Mouse (Mus musculus): ENCODE results near the gene Lrig2. TPM values are rescaled to one million over a fixed set of nuclear protein-coding genes. Genes with fewer than 3 reads are reported as not detected.

Lrig2 gene
- polyA plus RNA-seq (2015; fragmentation: Nextera tagmentation; extraction: Ambion mirVana), result 17.2 and 19.5 TPM in 2 replicates

GRCm38 (mm10) chr3:104511538-104512423 is at the start of gene Lrig2:
Lrig2 (minus strand) TSS chr3:104511918.
- peak within 1 kb of the TSS; percentile 95 for H3K4me3 ChIP-seq (replicated peaks)
- H3K9ac ChIP-seq, result peak within 1 kb of the TSS; percentile 87
- H3K27me3 ChIP-seq, result no peaks in the 10 kb centered on the region
- H3K36me3 ChIP-seq, result no peaks in the 10 kb centered on the region
- peaks cover 6% of the 10 kb centered on the region; the same call in 1 of the 2 replicates for H3K4me1 ChIP-seq
- H3K4me2 ChIP-seq (replicated peaks), result peak within 1 kb of the TSS; percentile 61
- peak; percentile 99 for ATAC-seq (ENCODE audit: insufficient number of reproducible peaks, low FRiP score, low TSS enrichment, low read depth)
- no peaks in the 10 kb centered on the region for H3K9me3 ChIP-seq (replicated peaks)
- H3K27ac ChIP-seq (replicated peaks), result peak within 1 kb of the TSS; percentile 97
- under 1% methylated on average over 71 of the region's 71 CpGs for WGBS

GRCm38 (mm10) chr3:104556624-104557023 is 44.9 kb upstream of the Lrig2 start:
- no peaks in the 10 kb centered on the region for H3K9me3 ChIP-seq (replicated peaks)
- no peaks in the 10 kb centered on the region for H3K36me3 ChIP-seq
- no peak overlapping the region for H3K9ac ChIP-seq
- no peaks in the 10 kb centered on the region for H3K4me1 ChIP-seq
- H3K27ac ChIP-seq (replicated peaks), result no peak overlapping the region
- H3K27me3 ChIP-seq, result no peaks in the 10 kb centered on the region
- ATAC-seq (ENCODE audit: insufficient number of reproducible peaks, low FRiP score, low TSS enrichment, low read depth), result no peak
- no peak overlapping the region for H3K4me3 ChIP-seq (replicated peaks)
- no peak overlapping the region for H3K4me2 ChIP-seq (replicated peaks)
- WGBS, result 59% methylated on average over 1 of the region's 1 CpGs

- Histone ChIP-seq H3K9me3 (replicated peaks) (no peaks in the 10 kb centered on the region), H3K4me3 (replicated peaks) (no peak overlapping the region), H3K27me3 (no peaks in the 10 kb centered on the region), H3K36me3 (no peaks in the 10 kb centered on the region), H3K4me1 (no peaks in the 10 kb centered on the region), H3K4me2 (replicated peaks) (no peak overlapping the region), H3K9ac (no peak overlapping the region), H3K27ac (replicated peaks) (no peak overlapping the region)
- ATAC-seq (ENCODE audit: insufficient number of reproducible peaks, low FRiP score, low TSS enrichment, low read depth), result no peak
- WGBS, result 61% methylated on average over 3 of the region's 3 CpGs
Measured at GRCm38 (mm10) chr3:104550594-104550993, 38.9 kb upstream of the Lrig2 start.

DNA sequence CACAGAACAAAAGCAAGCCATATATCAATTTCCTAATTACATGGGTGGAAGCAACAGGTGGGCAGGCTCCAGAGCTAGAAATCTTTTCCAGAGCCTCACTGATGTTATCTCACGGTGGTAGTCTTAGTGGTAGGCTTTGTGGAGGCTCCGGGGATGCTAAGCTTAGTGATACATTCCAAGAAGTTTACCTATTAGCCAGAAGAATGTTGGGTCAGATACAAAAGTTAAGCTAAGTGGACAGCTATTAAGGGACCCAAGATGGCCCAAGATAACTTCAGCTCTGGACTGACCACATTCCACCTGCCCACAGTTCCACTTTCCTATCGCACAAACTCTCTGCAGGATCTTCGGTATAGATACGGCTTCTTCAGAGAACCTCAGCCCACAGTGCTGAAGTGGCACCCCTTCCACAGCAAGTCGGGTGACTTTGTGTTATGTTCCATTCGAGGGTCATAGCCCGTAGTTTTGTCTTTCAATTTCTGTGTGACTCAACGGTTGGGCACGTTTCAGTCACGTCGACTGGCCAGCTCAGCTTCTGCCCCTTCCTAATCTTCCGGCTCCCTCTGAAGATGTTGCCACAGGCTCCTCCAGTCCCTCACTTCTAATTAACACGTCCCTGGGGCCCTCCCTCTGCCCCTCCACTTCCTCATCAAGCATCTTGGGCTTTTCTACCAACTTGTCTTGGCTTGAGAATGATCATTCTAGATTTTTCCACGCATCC is 36.8 kb upstream of the Lrig2 start:
- Histone ChIP-seq H3K9ac (no peak overlapping the region), H3K36me3 (no peaks in the 10 kb centered on the region), H3K9me3 (replicated peaks) (no peaks in the 10 kb centered on the region), H3K27ac (replicated peaks) (no peak overlapping the region), H3K4me3 (replicated peaks) (no peak overlapping the region), H3K27me3 (no peaks in the 10 kb centered on the region), H3K4me2 (replicated peaks) (no peak overlapping the region), H3K4me1 (no peaks in the 10 kb centered on the region)
- no peak for ATAC-seq (ENCODE audit: insufficient number of reproducible peaks, low FRiP score, low TSS enrichment, low read depth)
- WGBS, result 61% methylated on average over 15 of the region's 15 CpGs

- Histone ChIP-seq H3K4me2 (replicated peaks) (no peak overlapping the region), H3K9me3 (replicated peaks) (no peaks in the 10 kb centered on the region), H3K36me3 (no peaks in the 10 kb centered on the region), H3K9ac (no peak overlapping the region), H3K4me1 (peaks cover 14% of the 10 kb centered on the region), H3K4me3 (replicated peaks) (no peak overlapping the region), H3K27me3 (no peaks in the 10 kb centered on the region), H3K27ac (replicated peaks) (no peak overlapping the region)
- ATAC-seq (ENCODE audit: insufficient number of reproducible peaks, low FRiP score, low TSS enrichment, low read depth), result no peak
- 91% methylated on average over 3 of the region's 3 CpGs for WGBS
Measured at GRCm38 (mm10) chr3:104543825-104544224, 32.1 kb upstream of the Lrig2 start.

DNA sequence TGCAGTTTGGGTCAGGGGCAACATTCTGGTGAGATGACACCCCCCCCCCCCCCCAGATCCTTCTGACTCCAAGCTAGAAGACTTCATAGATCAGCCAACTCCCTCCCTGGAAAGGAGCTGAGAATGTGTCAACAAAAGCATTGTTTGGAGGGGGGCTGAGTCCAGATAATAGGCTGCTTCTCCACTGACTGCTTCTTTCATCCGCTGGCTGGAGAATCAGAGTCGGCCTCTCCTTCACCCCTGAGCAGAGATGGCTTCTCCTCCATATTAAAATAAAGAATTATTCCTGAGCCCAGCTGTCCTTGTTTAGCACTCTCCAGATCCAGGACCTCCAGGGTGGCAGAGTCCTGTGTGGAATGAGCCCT is 30.3 kb upstream of the Lrig2 start:
- Histone ChIP-seq H3K9me3 (replicated peaks) (no peaks in the 10 kb centered on the region), H3K36me3 (no peaks in the 10 kb centered on the region), H3K4me2 (replicated peaks) (peak overlapping the region; percentile 52; the same call in 1 of the 2 replicates), H3K4me3 (replicated peaks) (no peak overlapping the region), H3K9ac (no peak overlapping the region), H3K27ac (replicated peaks) (peak overlapping the region; percentile 53; the same call in 1 of the 2 replicates), H3K27me3 (no peaks in the 10 kb centered on the region), H3K4me1 (peaks cover 14% of the 10 kb centered on the region)
- no peak for ATAC-seq (ENCODE audit: insufficient number of reproducible peaks, low FRiP score, low TSS enrichment, low read depth)
- 10% methylated on average over 2 of the region's 2 CpGs for WGBS

DNA sequence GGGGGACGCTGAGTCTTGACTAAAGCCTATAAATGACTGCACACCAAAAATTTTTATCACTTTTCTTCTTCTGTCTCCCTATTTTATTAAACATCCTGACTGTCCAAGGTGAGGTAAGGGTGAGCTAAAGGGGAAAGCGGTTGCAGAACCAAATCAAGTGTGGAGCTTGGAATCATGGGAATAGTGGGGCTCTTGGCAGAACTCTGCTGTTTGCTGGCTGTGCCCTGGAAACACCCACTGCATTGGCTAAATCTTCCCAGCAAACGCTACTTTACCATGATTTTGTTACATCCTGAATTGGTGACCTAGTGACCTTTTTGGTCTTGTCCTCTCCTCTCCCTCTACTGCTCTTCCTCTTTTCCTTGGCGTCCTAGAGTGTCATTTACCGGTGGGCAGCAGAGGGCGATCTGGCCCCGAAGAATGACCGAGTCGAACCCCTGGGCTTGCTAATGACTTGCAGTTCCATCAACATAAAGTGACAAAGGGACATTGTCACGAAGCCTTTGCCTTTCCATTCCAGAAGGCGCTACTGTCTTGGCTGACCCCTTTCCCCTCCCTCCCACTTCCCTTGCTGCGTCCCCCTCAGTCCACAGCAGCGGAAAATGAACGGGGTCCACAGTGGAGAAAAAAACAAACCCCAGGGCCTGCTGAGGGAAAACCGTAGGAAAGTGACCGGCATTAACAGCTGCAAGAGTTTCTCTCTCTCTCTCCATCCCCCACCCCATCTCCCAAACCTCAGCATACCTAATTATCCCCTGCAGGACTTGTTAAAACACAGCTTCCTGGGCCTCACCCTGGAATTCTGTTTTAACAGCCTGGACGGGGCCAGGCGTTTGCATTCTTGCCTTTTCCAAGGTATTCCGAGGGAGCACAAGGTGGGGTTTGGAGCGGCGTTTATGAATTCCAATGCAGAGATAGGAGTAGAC is 29.7 kb upstream of the Lrig2 start:
- Histone ChIP-seq H3K27ac (replicated peaks) (peak overlapping the region; percentile 53; the same call in 1 of the 2 replicates), H3K4me2 (replicated peaks) (peak overlapping the region; percentile 52), H3K4me3 (replicated peaks) (peak overlapping the region; percentile 31), H3K9ac (no peak overlapping the region), H3K9me3 (replicated peaks) (no peaks in the 10 kb centered on the region), H3K4me1 (peaks cover 14% of the 10 kb centered on the region), H3K36me3 (no peaks in the 10 kb centered on the region), H3K27me3 (no peaks in the 10 kb centered on the region)
- WGBS, result 7% methylated on average over 21 of the region's 21 CpGs
- peak; percentile 4; the same call in 1 of the 2 replicates for ATAC-seq (ENCODE audit: insufficient number of reproducible peaks, low FRiP score, low TSS enrichment, low read depth)

GRCm38 (mm10) chr3:104540480-104541138 is 28.9 kb upstream of the Lrig2 start:
- H3K36me3 ChIP-seq, result no peaks in the 10 kb centered on the region
- no peak overlapping the region for H3K4me2 ChIP-seq (replicated peaks)
- no peaks in the 10 kb centered on the region for H3K9me3 ChIP-seq (replicated peaks)
- no peak overlapping the region for H3K4me3 ChIP-seq (replicated peaks)
- H3K27me3 ChIP-seq, result no peaks in the 10 kb centered on the region
- ATAC-seq (ENCODE audit: insufficient number of reproducible peaks, low FRiP score, low TSS enrichment, low read depth), result no peak
- WGBS, result 59% methylated on average over 9 of the region's 9 CpGs
- no peak overlapping the region for H3K9ac ChIP-seq
- peaks cover 14% of the 10 kb centered on the region for H3K4me1 ChIP-seq
- no peak overlapping the region for H3K27ac ChIP-seq (replicated peaks)

- ATAC-seq (ENCODE audit: insufficient number of reproducible peaks, low FRiP score, low TSS enrichment, low read depth), result no peak
- Histone ChIP-seq H3K4me2 (replicated peaks) (no peak overlapping the region), H3K4me3 (replicated peaks) (no peak overlapping the region), H3K9ac (no peak overlapping the region), H3K27me3 (no peaks in the 10 kb centered on the region), H3K9me3 (replicated peaks) (no peaks in the 10 kb centered on the region), H3K27ac (replicated peaks) (no peak overlapping the region), H3K4me1 (no peaks in the 10 kb centered on the region), H3K36me3 (no peaks in the 10 kb centered on the region)
- WGBS, result 75% methylated on average over 1 of the region's 1 CpGs
Measured at GRCm38 (mm10) chr3:104533223-104533622, 21.5 kb upstream of the Lrig2 start.

GRCm38 (mm10) chr3:104526115-104526882 is 14.6 kb upstream of the Lrig2 start:
- Histone ChIP-seq H3K4me1 (no peaks in the 10 kb centered on the region), H3K27me3 (no peaks in the 10 kb centered on the region), H3K36me3 (no peaks in the 10 kb centered on the region), H3K9me3 (replicated peaks) (no peaks in the 10 kb centered on the region), H3K27ac (replicated peaks) (peak overlapping the region; percentile 60; the same call in 1 of the 2 replicates), H3K4me3 (replicated peaks) (no peak overlapping the region), H3K9ac (no peak overlapping the region), H3K4me2 (replicated peaks) (no peak overlapping the region)
- 62% methylated on average over 4 of the region's 4 CpGs for WGBS
- ATAC-seq (ENCODE audit: insufficient number of reproducible peaks, low FRiP score, low TSS enrichment, low read depth), result no peak
